Mouse (Mus musculus): Measurements from ENCODE around the gene Gm13420. TPM values are rescaled to one million over a fixed set of nuclear protein-coding genes. Genes with fewer than 3 reads are reported as not detected.

Gm13420 gene
- total and polyA plus RNA-seq, 3 experiments = not detected

GRCm38 (mm10) chr2:29707731-29708130 lies 43.8 kb downstream of the Gm13420 start:
- Histone ChIP-seq H3K36me3 (replicated peaks in 1 of 2; ENCODE audit: control insufficient read depth in 1 of 2, insufficient read depth in 1 of 2, low read length in 1 of 2) (peaks cover 82 to 88% of the 10 kb centered on the region in 2 experiments), H3K9me3 (replicated peaks; ENCODE audit: low read length) (no peaks in the 10 kb centered on the region), H3K4me3 (replicated peaks in 1 of 3; ENCODE audit: low read depth in 2 of 3, low read length in 2 of 3, poor library complexity in 1 of 3) (peak overlapping the region in 2 of 3 experiments; percentile 36 to 53), H3K27ac (ENCODE audit: insufficient read depth, low read depth) (peak overlapping the region; percentile 88), H3K4me1 (ENCODE audit: control insufficient read depth in 1 of 2, insufficient read depth in 2 of 2) (peaks cover 64 to 91% of the 10 kb centered on the region in 2 experiments), H3K27me3 (replicated peaks) (no peaks in the 10 kb centered on the region), H3K4me2 (ENCODE audit: insufficient read depth, low read depth, poor library complexity, severe bottlenecking) (peak overlapping the region; percentile 33), H3K79me2 (replicated peaks; ENCODE audit: control insufficient read depth, extremely low read depth, insufficient read depth, poor library complexity, severe bottlenecking) (peaks cover 35% of the 10 kb centered on the region), H3K9ac (ENCODE audit: insufficient read depth, low read depth) (peak overlapping the region; percentile 22; the same call in 1 of the 2 replicates)
- in situ Hi-C loops (cut with MboI; ENCODE audit: low pct_ligation_motif_present, low pct_unique_long_range_greater_than_20kb, low sequenced_read_pairs) (no loop called here), dilution Hi-C loops (cut with MboI; ENCODE audit: extremely low pct_ligation_motif_present, extremely low pct_unique_long_range_greater_than_20kb, low sequenced_read_pairs) (no loop called here)
- TF ChIP-seq EP300 (IDR thresholded peaks at IDR 0.05; ENCODE audit: low read length) = no peak
- TF ChIP-seq CTCF (conservative IDR thresholded peaks at IDR 0.05 in 1 of 2, IDR thresholded peaks at IDR 0.05 in 1 of 2; ENCODE audit: low read depth in 2 of 2, low read length in 2 of 2) = peak; percentile 26 to 72; a peak in 3 of 4 replicates
- no peak for TF ChIP-seq HCFC1 (IDR thresholded peaks at IDR 0.05; ENCODE audit: low read depth, low read length)
- TF ChIP-seq CHD2 (IDR thresholded peaks at IDR 0.05; ENCODE audit: low read length) = no peak
- no peak for TF ChIP-seq ELF1 (IDR thresholded peaks at IDR 0.05; ENCODE audit: low read depth, low read length)
- no peak for TF ChIP-seq CHD1 (IDR thresholded peaks at IDR 0.05; ENCODE audit: low read depth, low read length)
- TF ChIP-seq POLR2AphosphoS2 (IDR thresholded peaks at IDR 0.05; ENCODE audit: low read depth, low read length) = no peak
- no peak for TF ChIP-seq ZC3H11A (IDR thresholded peaks at IDR 0.05; ENCODE audit: low read depth, low read length)
- TF ChIP-seq POLR2A (IDR thresholded peaks at IDR 0.05; ENCODE audit: low read depth, low read length) = no peak
- no peak for TF ChIP-seq USF1 (IDR thresholded peaks at IDR 0.05; ENCODE audit: low read depth, low read length)
- TF ChIP-seq MEF2A (IDR thresholded peaks at IDR 0.05; ENCODE audit: borderline replicate concordance, low read depth, low read length) = no peak
- no peak for TF ChIP-seq IRF4 (IDR thresholded peaks at IDR 0.05; ENCODE audit: low read depth, low read length)
- no peak for TF ChIP-seq MXI1 (IDR thresholded peaks at IDR 0.05; ENCODE audit: low read depth, low read length)
- TF ChIP-seq SMC3 (IDR thresholded peaks at IDR 0.05; ENCODE audit: low read depth, low read length) = peak; percentile 59
- TF ChIP-seq MAX (IDR thresholded peaks at IDR 0.05; ENCODE audit: low read length) = no peak
- TF ChIP-seq BHLHE40 (IDR thresholded peaks at IDR 0.05; ENCODE audit: low read depth, low read length) = no peak
- peak; percentile 49 for TF ChIP-seq RAD21 (IDR thresholded peaks at IDR 0.05; ENCODE audit: low read depth, low read length)
- no peak for TF ChIP-seq E2F4 (IDR thresholded peaks at IDR 0.05; ENCODE audit: insufficient replicate concordance, low read depth, low read length)
- TF ChIP-seq MYC (IDR thresholded peaks at IDR 0.05; ENCODE audit: low read depth, low read length) = no peak
- DNase-seq (ENCODE audit: extremely low read depth) = peak; percentile 62

- dilution Hi-C loops (cut with MboI; ENCODE audit: extremely low pct_ligation_motif_present, extremely low pct_unique_long_range_greater_than_20kb, low sequenced_read_pairs) = no loop called here
- H3K36me3 ChIP-seq (replicated peaks in 1 of 2; ENCODE audit: control insufficient read depth in 1 of 2, insufficient read depth in 1 of 2, low read length in 1 of 2) = peaks cover 82 to 88% of the 10 kb centered on the region in 2 experiments
- peak overlapping the region; percentile 22; the same call in 1 of the 2 replicates for H3K9ac ChIP-seq (ENCODE audit: insufficient read depth, low read depth)
- in situ Hi-C loops (cut with MboI; ENCODE audit: low pct_ligation_motif_present, low pct_unique_long_range_greater_than_20kb, low sequenced_read_pairs) = no loop called here
- peaks cover 34% of the 10 kb centered on the region for H3K79me2 ChIP-seq (replicated peaks; ENCODE audit: control insufficient read depth, extremely low read depth, insufficient read depth, poor library complexity, severe bottlenecking)
- H3K4me3 ChIP-seq (replicated peaks in 1 of 3; ENCODE audit: low read depth in 2 of 3, low read length in 2 of 3, poor library complexity in 1 of 3) = peak overlapping the region; percentile 15 to 53 (median 36)
- peak overlapping the region; percentile 49 for H3K4me2 ChIP-seq (ENCODE audit: insufficient read depth, low read depth, poor library complexity, severe bottlenecking)
- H3K4me1 ChIP-seq (ENCODE audit: control insufficient read depth in 1 of 2, insufficient read depth in 2 of 2) = peaks cover 66 to 91% of the 10 kb centered on the region in 2 experiments
- peak; percentile 68 for DNase-seq (ENCODE audit: extremely low read depth)
- H3K27ac ChIP-seq (ENCODE audit: insufficient read depth, low read depth) = peak overlapping the region; percentile 96
- H3K9me3 ChIP-seq (replicated peaks; ENCODE audit: low read length) = no peaks in the 10 kb centered on the region
- H3K27me3 ChIP-seq (replicated peaks) = no peaks in the 10 kb centered on the region
- TF ChIP-seq MYC (IDR thresholded peaks at IDR 0.05; ENCODE audit: low read depth, low read length) (no peak), MAZ (IDR thresholded peaks at IDR 0.05; ENCODE audit: low read depth, low read length) (peak; percentile 80), BHLHE40 (IDR thresholded peaks at IDR 0.05; ENCODE audit: low read depth, low read length) (peak; percentile 86), MEF2A (IDR thresholded peaks at IDR 0.05; ENCODE audit: borderline replicate concordance, low read depth, low read length) (peak; percentile 97), SMC3 (IDR thresholded peaks at IDR 0.05; ENCODE audit: low read depth, low read length) (no peak), MXI1 (IDR thresholded peaks at IDR 0.05; ENCODE audit: low read depth, low read length) (peak; percentile 69), EP300 (IDR thresholded peaks at IDR 0.05; ENCODE audit: low read length) (peak; percentile 96), NRF1 (IDR thresholded peaks at IDR 0.05; ENCODE audit: low read depth, low read length) (peak; percentile 34; the same call in 1 of the 2 replicates), RAD21 (IDR thresholded peaks at IDR 0.05; ENCODE audit: low read depth, low read length) (peak; percentile 7), CHD2 (IDR thresholded peaks at IDR 0.05; ENCODE audit: low read length) (peak; percentile 82), SIN3A (IDR thresholded peaks at IDR 0.05; ENCODE audit: low read length) (peak; percentile 89), CTCF (conservative IDR thresholded peaks at IDR 0.05 in 1 of 2, IDR thresholded peaks at IDR 0.05 in 1 of 2; ENCODE audit: low read depth in 2 of 2, low read length in 2 of 2) (no peak), GABPA (IDR thresholded peaks at IDR 0.05; ENCODE audit: insufficient replicate concordance, low read depth, low read length) (no peak), JUN (IDR thresholded peaks at IDR 0.05; ENCODE audit: insufficient read depth, low read depth, low read length) (no peak), JUND (conservative IDR thresholded peaks at IDR 0.05; ENCODE audit: low read depth, low read length) (peak; percentile 34; the same call in 1 of the 2 replicates), ZMIZ1 (IDR thresholded peaks at IDR 0.05; ENCODE audit: low read depth, low read length) (no peak), CHD1 (IDR thresholded peaks at IDR 0.05; ENCODE audit: low read depth, low read length) (peak; percentile 87; the same call in 1 of the 2 replicates), USF1 (IDR thresholded peaks at IDR 0.05; ENCODE audit: low read depth, low read length) (no peak), TCF12 (IDR thresholded peaks at IDR 0.05; ENCODE audit: low read depth, low read length) (peak; percentile 99), TBP (conservative IDR thresholded peaks at IDR 0.05; ENCODE audit: low read depth, low read length) (0 out of 2 replicates have a peak, but pooled peaks have one; percentile 19), POLR2A (IDR thresholded peaks at IDR 0.05; ENCODE audit: low read depth, low read length) (peak; percentile 13)
Observed at GRCm38 (mm10) chr2:29706726-29707620, 44.5 kb downstream of the Gm13420 start.
